Mouse (Mus musculus) forebrain, embryonic 12.5 days (tissue): ENCODE measurements at regions not wholly inside any gene's neighbourhood (a gene's known extent, or its start where the extent isn't known, plus 50 kb on each side); places are given as distances from the start of the nearest gene placed in this dataset.

ENCODE experiments used
- ATAC-seq: fragments of 200-750 bp; cut with Nextera tagmentation; 2 replicates; pipeline ENCODE4 v1.8.0; 2017; ENCODE audit warnings: moderate TSS enrichment; ENCODE audit not compliant: low FRiP score
- H3K27ac ChIP-seq: fragments of 300-500 bp; sonication (generic); 2 replicates; pipeline ENCODE4 v1.5.1; 2016; ENCODE audit warnings: mild to moderate bottlenecking
- H3K27me3 ChIP-seq: fragments of 300-500 bp; sonication (generic); 2 replicates; pipeline ENCODE4 v1.6.1; 2016; ENCODE audit warnings: mild to moderate bottlenecking
- H3K36me3 ChIP-seq: fragments of 300-500 bp; sonication (generic); replicated peaks from 2 replicates; pipeline ENCODE4 v1.6.1; 2016; ENCODE audit warnings: mild to moderate bottlenecking
- H3K4me1 ChIP-seq: fragments of 300-500 bp; sonication (generic); 2 replicates; pipeline ENCODE4 v1.6.1; 2016
- H3K4me2 ChIP-seq: fragments of 300-500 bp; sonication (generic); 2 replicates; pipeline ENCODE4 v1.6.1; 2016; ENCODE audit warnings: mild to moderate bottlenecking, moderate library complexity
- H3K4me3 ChIP-seq: fragments of 300-500 bp; sonication (generic); replicated peaks from 2 replicates; pipeline ENCODE4 v1.5.1; 2016; ENCODE audit warnings: mild to moderate bottlenecking
- H3K9ac ChIP-seq: fragments of 300-500 bp; sonication (generic); 2 replicates; pipeline ENCODE4 v1.6.1; 2016; ENCODE audit warnings: mild to moderate bottlenecking
- H3K9me3 ChIP-seq: fragments of 300-500 bp; sonication (generic); 2 replicates; pipeline ENCODE4 v1.6.1; 2016
- WGBS: fragments of 180-500 bp; shearing (Covaris S2); methylation state at CpG from one replicate; pipeline ENCODE4 v1.1.7; 2016; 5-methylcytosine and 5-hydroxymethylcytosine counted together

DNA sequence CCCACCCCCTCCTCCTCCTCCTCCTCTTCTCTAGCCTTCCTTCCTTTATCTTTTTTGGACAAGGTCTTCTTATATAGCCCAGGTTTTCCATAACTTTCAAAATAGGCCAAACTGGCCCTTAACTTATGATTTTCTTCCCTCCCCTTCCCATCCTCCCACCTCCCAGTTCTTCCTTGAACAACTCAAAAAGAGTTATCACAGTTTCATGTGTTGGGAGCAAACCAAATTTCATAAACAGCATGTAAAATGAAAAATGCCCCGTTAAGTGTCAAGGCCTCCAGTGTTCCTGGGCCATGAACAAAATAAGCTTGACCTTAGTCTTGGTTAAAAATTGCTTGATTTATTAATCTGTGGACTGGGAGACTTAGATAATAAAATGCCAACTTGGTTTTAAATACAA, 132.4 kb downstream of the Dusp6 start:
- H3K4me3 ChIP-seq = no peak overlapping the region
- H3K4me2 ChIP-seq = no peak overlapping the region
- H3K27ac ChIP-seq = no peak overlapping the region
- no peak overlapping the region for H3K9ac ChIP-seq
- no peaks in the 10 kb centered on the region for H3K27me3 ChIP-seq
- no peak for ATAC-seq
- no peaks in the 10 kb centered on the region for H3K36me3 ChIP-seq
- H3K4me1 ChIP-seq = no peaks in the 10 kb centered on the region
- no peaks in the 10 kb centered on the region for H3K9me3 ChIP-seq
- WGBS = 88% methylated on average over 1 of the region's 1 CpGs

DNA sequence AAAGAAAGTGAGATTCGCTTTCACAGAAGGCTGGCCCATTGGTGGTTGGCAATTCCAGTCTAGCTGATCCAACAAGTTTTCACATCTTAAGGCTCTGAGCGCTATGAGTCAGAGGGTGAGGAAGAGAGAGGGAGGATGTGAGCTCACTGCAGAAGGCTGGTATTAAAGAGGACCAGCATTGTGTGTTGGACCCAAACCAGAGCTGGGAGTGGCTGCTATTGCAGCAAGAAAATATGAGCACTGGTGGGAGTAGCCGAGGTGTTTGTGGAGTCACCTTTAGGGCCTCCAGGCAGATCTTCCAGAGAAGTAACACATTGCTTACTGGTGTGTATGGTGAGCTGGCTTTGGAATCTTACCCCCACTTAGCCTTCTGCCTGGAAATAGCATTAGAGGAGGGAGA, 133.6 kb downstream of the Dusp6 start:
- Histone ChIP-seq H3K27me3 (no peaks in the 10 kb centered on the region), H3K36me3 (no peaks in the 10 kb centered on the region), H3K27ac (no peak overlapping the region), H3K9me3 (no peaks in the 10 kb centered on the region), H3K9ac (no peak overlapping the region), H3K4me3 (no peak overlapping the region), H3K4me2 (no peak overlapping the region), H3K4me1 (no peaks in the 10 kb centered on the region)
- WGBS = 89% methylated on average over 3 of the region's 3 CpGs
- no peak for ATAC-seq

DNA sequence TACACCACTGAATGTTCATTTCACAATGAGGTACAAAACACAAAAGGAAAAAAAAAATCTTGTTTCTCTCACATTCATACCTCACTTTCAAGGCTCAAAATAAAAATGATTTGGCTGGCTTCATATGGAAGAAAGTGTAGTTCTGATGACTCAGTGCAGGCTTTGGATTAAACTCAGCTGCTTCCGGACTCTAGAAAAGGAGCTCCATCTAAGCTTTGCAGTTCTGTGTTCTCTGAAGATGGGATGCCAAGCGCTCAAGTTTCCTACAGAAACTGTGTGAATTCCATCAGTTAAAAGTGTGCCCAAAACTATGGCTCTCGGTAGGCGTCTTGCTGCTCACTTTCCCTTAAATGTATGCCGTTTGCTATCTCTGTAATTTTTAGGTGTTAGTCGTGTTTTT, 137.0 kb downstream of the Dusp6 start:
- Histone ChIP-seq H3K27ac (no peak overlapping the region), H3K36me3 (no peaks in the 10 kb centered on the region), H3K4me2 (no peak overlapping the region), H3K27me3 (no peaks in the 10 kb centered on the region), H3K4me1 (no peaks in the 10 kb centered on the region), H3K9ac (no peak overlapping the region), H3K4me3 (no peak overlapping the region), H3K9me3 (no peaks in the 10 kb centered on the region)
- no peak for ATAC-seq
- 88% methylated on average over 6 of the region's 6 CpGs for WGBS

DNA sequence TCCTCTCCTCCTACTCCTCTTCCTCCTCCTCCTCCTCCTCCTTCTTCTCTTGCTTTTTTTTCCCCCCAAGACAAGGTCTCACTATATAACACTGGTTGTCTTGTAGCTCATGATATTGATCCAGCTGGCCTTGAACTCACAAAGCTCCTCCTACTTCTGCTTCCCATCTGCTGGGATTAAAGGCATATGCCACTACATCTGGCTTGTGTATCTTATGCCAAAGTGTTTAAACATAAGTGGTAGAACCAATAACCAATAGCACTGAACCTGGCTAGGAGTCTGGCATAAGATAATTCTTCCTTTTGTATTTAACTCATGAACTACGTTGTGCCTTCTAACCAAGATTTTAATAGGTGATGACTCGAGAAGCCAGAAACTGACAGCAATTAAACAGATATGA, 143.7 kb downstream of the Dusp6 start:
- Histone ChIP-seq H3K4me3 (no peak overlapping the region), H3K36me3 (no peaks in the 10 kb centered on the region), H3K27me3 (no peaks in the 10 kb centered on the region), H3K4me2 (no peak overlapping the region), H3K9ac (no peak overlapping the region), H3K27ac (no peak overlapping the region), H3K4me1 (no peaks in the 10 kb centered on the region), H3K9me3 (no peaks in the 10 kb centered on the region)
- 93% methylated on average over 2 of the region's 2 CpGs for WGBS
- ATAC-seq = no peak

DNA sequence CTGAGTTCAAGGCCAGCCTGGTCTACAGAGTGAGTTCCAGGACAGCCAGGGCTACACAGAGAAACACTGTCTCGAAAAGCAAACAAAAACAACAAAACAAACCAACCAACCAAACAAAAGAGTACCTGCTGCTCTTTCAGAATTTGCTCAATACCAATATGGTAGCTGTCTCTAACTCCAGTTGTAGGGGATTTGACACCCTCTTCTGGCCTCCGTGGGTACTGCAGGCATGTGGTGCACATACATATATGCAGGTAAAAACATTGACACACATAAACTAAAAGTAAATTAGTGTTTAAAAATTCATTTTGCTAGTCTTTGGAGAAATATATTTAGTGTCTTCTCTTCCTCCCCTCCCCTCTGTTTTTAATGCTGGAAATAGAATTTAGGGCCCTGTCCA, 145.8 kb downstream of the Dusp6 start:
- no peak overlapping the region for H3K4me2 ChIP-seq

DNA sequence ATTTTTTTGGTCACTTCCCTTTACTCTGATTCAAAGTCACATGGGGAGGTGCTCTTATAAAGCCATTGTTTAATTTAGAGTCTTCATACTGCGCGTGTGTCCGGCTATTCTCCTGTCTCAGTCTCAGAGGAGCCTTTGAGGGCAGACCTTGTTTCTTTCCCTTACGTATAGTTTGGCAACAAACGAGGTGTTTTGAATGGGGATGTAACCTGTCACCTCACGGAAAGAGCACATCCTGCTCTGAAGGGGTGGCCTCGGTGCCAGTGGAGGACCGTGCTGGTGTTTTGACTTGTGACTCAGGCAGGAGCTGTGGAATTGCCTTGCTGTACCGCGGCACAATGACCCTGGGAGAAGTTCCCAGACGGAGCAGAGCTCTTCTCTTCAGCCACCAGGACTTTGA, 146.7 kb downstream of the Dusp6 start:
- 75% methylated on average over 11 of the region's 11 CpGs for WGBS
- H3K4me2 ChIP-seq = no peak overlapping the region
- H3K27me3 ChIP-seq = no peaks in the 10 kb centered on the region
- no peaks in the 10 kb centered on the region for H3K36me3 ChIP-seq
- no peak overlapping the region for H3K27ac ChIP-seq
- H3K4me1 ChIP-seq = no peaks in the 10 kb centered on the region
- no peak overlapping the region for H3K9ac ChIP-seq
- H3K4me3 ChIP-seq = no peak overlapping the region
- no peaks in the 10 kb centered on the region for H3K9me3 ChIP-seq
- no peak for ATAC-seq

More for the DNA sequence above, 145.8 kb downstream of the Dusp6 start:
- WGBS = 91% methylated on average over 2 of the region's 2 CpGs
- no peaks in the 10 kb centered on the region for H3K36me3 ChIP-seq
- H3K4me3 ChIP-seq = no peak overlapping the region
- H3K9me3 ChIP-seq = no peaks in the 10 kb centered on the region
- no peaks in the 10 kb centered on the region for H3K27me3 ChIP-seq
- ATAC-seq = no peak
- no peak overlapping the region for H3K9ac ChIP-seq
- H3K4me1 ChIP-seq = no peaks in the 10 kb centered on the region
- no peak overlapping the region for H3K27ac ChIP-seq

DNA sequence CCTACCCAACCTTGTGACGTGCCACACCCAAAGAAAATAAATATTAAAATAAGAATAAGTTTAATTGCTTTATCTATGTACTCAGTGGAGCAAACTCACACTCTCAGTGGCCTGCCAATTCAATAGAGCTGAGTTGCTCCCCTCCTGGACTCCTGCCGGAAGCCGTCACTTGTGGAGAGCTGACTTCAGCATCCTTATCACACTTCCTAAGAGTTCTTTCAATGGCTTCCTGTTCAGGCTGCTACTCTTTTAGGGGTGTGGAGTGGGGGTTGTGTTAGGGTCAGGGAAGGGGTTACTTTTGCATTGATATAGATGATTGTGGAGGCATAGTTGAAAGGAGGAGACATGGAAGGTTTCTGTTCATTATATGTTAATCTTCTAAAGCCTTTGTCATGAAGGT, 147.7 kb downstream of the Dusp6 start:
- ATAC-seq = no peak
- 90% methylated on average over 3 of the region's 3 CpGs for WGBS
- Histone ChIP-seq H3K27me3 (no peaks in the 10 kb centered on the region), H3K4me2 (no peak overlapping the region), H3K9ac (no peak overlapping the region), H3K4me3 (no peak overlapping the region), H3K4me1 (no peaks in the 10 kb centered on the region), H3K36me3 (no peaks in the 10 kb centered on the region), H3K9me3 (no peaks in the 10 kb centered on the region), H3K27ac (no peak overlapping the region)

DNA sequence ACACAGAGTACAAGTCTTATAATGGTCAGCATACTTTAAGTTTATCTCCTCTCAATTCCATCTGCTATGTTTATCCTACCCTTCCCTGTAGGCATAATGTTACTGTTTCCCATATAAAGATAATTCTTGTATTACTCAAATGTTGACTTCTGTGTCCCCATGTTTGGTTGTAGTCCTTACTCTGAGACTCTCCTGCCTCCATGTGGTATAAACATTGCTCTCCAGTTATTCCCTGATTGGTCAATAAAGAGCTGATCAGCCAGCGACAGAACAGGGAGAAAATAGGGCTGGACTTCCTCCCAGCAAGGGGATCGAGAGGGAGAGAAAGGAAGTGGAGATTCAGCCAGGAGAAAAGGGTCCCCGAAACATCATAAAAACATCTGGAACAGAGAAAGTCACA, 150.4 kb downstream of the Dusp6 start:
- Histone ChIP-seq H3K9ac (no peak overlapping the region), H3K4me3 (no peak overlapping the region), H3K9me3 (no peaks in the 10 kb centered on the region), H3K4me2 (no peak overlapping the region), H3K27me3 (no peaks in the 10 kb centered on the region), H3K4me1 (peaks cover 10% of the 10 kb centered on the region), H3K36me3 (no peaks in the 10 kb centered on the region), H3K27ac (no peak overlapping the region)
- 84% methylated on average over 3 of the region's 3 CpGs for WGBS
- ATAC-seq = no peak

DNA sequence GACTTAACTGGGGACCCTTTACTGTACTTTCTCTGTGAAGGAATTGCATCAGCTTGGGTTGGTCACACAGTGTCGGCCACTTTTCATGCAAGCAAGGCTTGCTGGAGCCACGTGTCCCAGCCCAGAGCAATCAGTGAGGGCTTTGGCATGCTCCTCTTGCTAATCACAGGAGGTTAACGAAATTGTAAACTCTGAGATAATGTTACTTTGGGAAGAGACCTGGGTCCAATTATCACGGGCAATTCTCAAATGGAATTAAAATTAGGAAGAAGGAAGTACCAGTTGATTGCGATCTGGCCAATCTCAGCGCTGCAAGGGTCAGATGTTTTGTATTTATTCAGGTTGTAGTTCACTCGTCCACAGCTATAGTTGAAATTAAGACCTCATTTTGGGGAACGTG, 153.2 kb downstream of the Dusp6 start:
- Histone ChIP-seq H3K4me3 (no peak overlapping the region), H3K36me3 (no peaks in the 10 kb centered on the region), H3K27ac (no peak overlapping the region), H3K4me1 (peaks cover 17% of the 10 kb centered on the region), H3K9ac (no peak overlapping the region), H3K27me3 (no peaks in the 10 kb centered on the region), H3K9me3 (no peaks in the 10 kb centered on the region), H3K4me2 (no peak overlapping the region)
- 53% methylated on average over 8 of the region's 8 CpGs for WGBS
- ATAC-seq = no peak

DNA sequence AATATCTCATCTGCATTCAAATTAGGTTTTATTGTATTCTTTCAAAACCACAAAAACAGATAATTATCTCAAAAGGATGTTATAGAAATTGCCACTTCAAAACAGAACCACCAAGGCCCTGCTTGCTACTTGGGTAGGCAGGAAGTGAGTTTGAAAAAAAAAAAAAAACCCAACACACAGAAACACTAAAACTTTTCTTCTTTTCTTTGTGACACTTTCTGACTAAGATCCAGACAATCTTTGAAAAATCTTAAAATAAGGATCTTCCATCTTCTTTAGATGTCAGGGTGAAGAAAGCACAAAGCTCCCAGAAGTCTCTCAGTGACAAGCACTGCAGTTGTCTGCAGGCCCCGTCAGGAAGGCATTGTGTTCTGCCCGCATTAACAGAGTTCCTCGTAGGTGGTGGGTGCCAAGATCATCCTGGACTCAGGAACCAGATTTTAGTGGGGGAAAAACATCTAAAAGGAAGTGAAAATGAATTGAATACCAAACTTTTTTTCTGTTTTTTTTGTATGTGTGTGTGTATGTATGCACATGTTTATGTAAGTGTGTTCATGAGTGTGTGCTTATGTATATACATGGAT, 154.0 kb downstream of the Dusp6 start:
- no peak overlapping the region for H3K9ac ChIP-seq
- no peak overlapping the region for H3K27ac ChIP-seq
- no peaks in the 10 kb centered on the region for H3K27me3 ChIP-seq
- H3K9me3 ChIP-seq = no peaks in the 10 kb centered on the region
- no peak overlapping the region for H3K4me2 ChIP-seq
- ATAC-seq = no peak
- H3K4me3 ChIP-seq = no peak overlapping the region
- H3K4me1 ChIP-seq = peaks cover 17% of the 10 kb centered on the region
- WGBS = 16% methylated on average over 3 of the region's 3 CpGs
- H3K36me3 ChIP-seq = no peaks in the 10 kb centered on the region

DNA sequence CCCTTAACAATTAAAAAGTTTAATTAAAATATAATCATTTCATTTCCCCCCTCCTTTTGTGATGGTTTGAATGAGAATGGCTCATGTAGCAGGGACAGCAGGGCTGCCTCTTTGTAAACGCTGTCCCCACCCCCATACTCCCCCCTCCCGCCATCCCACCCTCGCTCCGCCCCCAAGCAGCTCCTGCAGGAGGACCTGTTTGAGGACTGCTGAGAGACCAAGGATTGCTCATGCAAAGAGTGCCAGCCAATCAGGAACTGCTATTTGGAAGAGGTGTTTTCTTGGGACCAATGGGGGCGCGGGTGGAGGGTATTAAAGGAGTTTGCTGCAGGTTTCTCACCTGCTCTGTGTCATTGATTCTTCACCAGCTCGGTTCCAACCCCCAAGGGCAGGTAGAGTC, 154.6 kb downstream of the Dusp6 start:
- 0 out of 2 replicates have a peak, but pooled peaks have one; percentile 47 for ATAC-seq
- H3K4me2 ChIP-seq = no peak overlapping the region
- H3K36me3 ChIP-seq = no peaks in the 10 kb centered on the region
- peaks cover 17% of the 10 kb centered on the region for H3K4me1 ChIP-seq
- no peak overlapping the region for H3K4me3 ChIP-seq
- H3K27ac ChIP-seq = no peak overlapping the region
- no peaks in the 10 kb centered on the region for H3K9me3 ChIP-seq
- no peaks in the 10 kb centered on the region for H3K27me3 ChIP-seq
- 30% methylated on average over 7 of the region's 7 CpGs for WGBS
- H3K9ac ChIP-seq = no peak overlapping the region

DNA sequence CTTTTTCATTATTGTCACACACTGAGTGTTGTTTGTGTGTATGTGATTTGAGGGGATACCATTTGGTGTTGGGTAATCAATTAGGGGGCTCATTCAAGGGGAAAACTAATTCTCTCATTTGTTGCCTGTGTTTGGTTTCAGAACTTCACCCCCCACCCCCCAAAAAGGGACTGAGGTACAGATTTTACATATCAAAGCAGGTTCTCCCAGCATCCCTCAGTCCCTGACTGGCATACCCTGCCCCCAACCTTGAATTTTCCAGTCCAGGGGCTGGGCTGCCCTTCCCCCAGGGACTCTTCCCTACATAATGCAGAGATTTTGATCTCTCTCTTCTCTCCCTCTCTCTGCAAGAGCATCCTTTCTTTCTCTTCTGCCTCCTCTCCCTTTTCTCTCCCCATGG, 155.5 kb downstream of the Dusp6 start:
- ATAC-seq = peak; percentile 67; the same call in 1 of the 2 replicates
- Histone ChIP-seq H3K4me2 (no peak overlapping the region), H3K36me3 (no peaks in the 10 kb centered on the region), H3K27me3 (no peaks in the 10 kb centered on the region), H3K4me1 (peaks cover 17% of the 10 kb centered on the region), H3K9ac (no peak overlapping the region), H3K9me3 (no peaks in the 10 kb centered on the region), H3K27ac (no peak overlapping the region), H3K4me3 (no peak overlapping the region)

DNA sequence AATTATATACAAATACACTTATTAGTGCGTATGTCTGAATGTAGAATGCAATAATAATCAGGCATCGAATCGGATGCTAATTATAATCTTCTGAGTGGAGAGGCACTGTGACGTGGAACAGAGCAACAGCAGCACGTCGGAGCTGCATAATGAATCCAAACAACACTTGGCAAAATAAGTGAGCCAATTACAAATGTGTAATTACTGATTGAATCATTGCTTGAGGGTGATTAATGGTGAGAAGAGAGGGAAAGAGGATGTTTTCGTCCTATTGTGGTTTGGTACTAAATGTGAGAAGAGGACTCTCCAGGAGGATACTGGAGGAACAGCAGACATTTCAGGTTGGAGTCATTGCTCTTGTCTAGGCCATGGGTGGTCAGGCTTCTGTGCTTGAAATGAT, 156.5 kb downstream of the Dusp6 start:
- Histone ChIP-seq H3K27me3 (no peaks in the 10 kb centered on the region), H3K9ac (no peak overlapping the region), H3K27ac (0 out of 2 replicates have a peak overlapping the region, but pooled peaks have one; percentile 50), H3K4me1 (peaks cover 17% of the 10 kb centered on the region), H3K9me3 (no peaks in the 10 kb centered on the region), H3K36me3 (no peaks in the 10 kb centered on the region), H3K4me3 (no peak overlapping the region), H3K4me2 (no peak overlapping the region)
- peak; percentile 37; the same call in 1 of the 2 replicates for ATAC-seq
- WGBS = 45% methylated on average over 7 of the region's 7 CpGs
